Mouse (Mus musculus): ENCODE measurements around the gene Podn. TPM values are rescaled to one million over a fixed set of nuclear protein-coding genes. Genes with fewer than 3 reads are reported as not detected.

Podn gene
- polyA plus RNA-seq, 1 experiment = 1.5 TPM

GRCm38 (mm10) chr4:107975004-107975403 is 121.2 kb downstream of the Podn start:
- no peak overlapping the region for H3K4me3 ChIP-seq (ENCODE audit: control insufficient read depth, low read depth, low read length)
- H3K36me3 ChIP-seq (ENCODE audit: control insufficient read depth, insufficient read depth, low read length) = no peaks in the 10 kb centered on the region
- no peaks in the 10 kb centered on the region for H3K27me3 ChIP-seq (ENCODE audit: control insufficient read depth, insufficient read depth, low read length)
- TF ChIP-seq CTCF (IDR thresholded peaks at IDR 0.05; ENCODE audit: control insufficient read depth, insufficient read depth, insufficient replicate concordance, low read depth, low read length) = no peak
- no peak for TF ChIP-seq POLR2A (IDR thresholded peaks at IDR 0.05; ENCODE audit: control insufficient read depth, low read depth, low read length)
- H3K4me1 ChIP-seq (ENCODE audit: control insufficient read depth, insufficient read depth, low read length) = peaks cover 11% of the 10 kb centered on the region
- H3K27ac ChIP-seq (ENCODE audit: control insufficient read depth, insufficient read depth, low read depth, low read length) = no peak overlapping the region

GRCm38 (mm10) chr4:107974527-107974926 is 121.7 kb downstream of the Podn start:
- H3K36me3 ChIP-seq (ENCODE audit: control insufficient read depth, insufficient read depth, low read length) = no peaks in the 10 kb centered on the region
- no peak overlapping the region for H3K27ac ChIP-seq (ENCODE audit: control insufficient read depth, insufficient read depth, low read depth, low read length)
- H3K4me1 ChIP-seq (ENCODE audit: control insufficient read depth, insufficient read depth, low read length) = peaks cover 11% of the 10 kb centered on the region
- no peaks in the 10 kb centered on the region for H3K27me3 ChIP-seq (ENCODE audit: control insufficient read depth, insufficient read depth, low read length)
- H3K4me3 ChIP-seq (ENCODE audit: control insufficient read depth, low read depth, low read length) = no peak overlapping the region
- TF ChIP-seq POLR2A (IDR thresholded peaks at IDR 0.05; ENCODE audit: control insufficient read depth, low read depth, low read length) (no peak), CTCF (IDR thresholded peaks at IDR 0.05; ENCODE audit: control insufficient read depth, insufficient read depth, insufficient replicate concordance, low read depth, low read length) (no peak)

- H3K27ac ChIP-seq (ENCODE audit: control insufficient read depth, insufficient read depth, low read depth, low read length) = no peak overlapping the region
- TF ChIP-seq POLR2A (IDR thresholded peaks at IDR 0.05; ENCODE audit: control insufficient read depth, low read depth, low read length) (no peak), CTCF (IDR thresholded peaks at IDR 0.05; ENCODE audit: control insufficient read depth, insufficient read depth, insufficient replicate concordance, low read depth, low read length) (no peak)
- no peak overlapping the region for H3K4me3 ChIP-seq (ENCODE audit: control insufficient read depth, low read depth, low read length)
- H3K27me3 ChIP-seq (ENCODE audit: control insufficient read depth, insufficient read depth, low read length) = no peaks in the 10 kb centered on the region
- peaks cover 2% of the 10 kb centered on the region; the same call in 1 of the 2 replicates for H3K4me1 ChIP-seq (ENCODE audit: control insufficient read depth, insufficient read depth, low read length)
- H3K36me3 ChIP-seq (ENCODE audit: control insufficient read depth, insufficient read depth, low read length) = no peaks in the 10 kb centered on the region
These were observed 125.1 kb downstream of the Podn start for GRCm38 (mm10) chr4:107971162-107971561.

- Histone ChIP-seq H3K4me3 (ENCODE audit: control insufficient read depth, low read depth, low read length) (no peak overlapping the region), H3K27me3 (ENCODE audit: control insufficient read depth, insufficient read depth, low read length) (no peaks in the 10 kb centered on the region), H3K36me3 (ENCODE audit: control insufficient read depth, insufficient read depth, low read length) (no peaks in the 10 kb centered on the region), H3K4me1 (ENCODE audit: control insufficient read depth, insufficient read depth, low read length) (peaks cover 2% of the 10 kb centered on the region; the same call in 1 of the 2 replicates), H3K27ac (ENCODE audit: control insufficient read depth, insufficient read depth, low read depth, low read length) (no peak overlapping the region)
- TF ChIP-seq POLR2A (IDR thresholded peaks at IDR 0.05; ENCODE audit: control insufficient read depth, low read depth, low read length) = no peak
- TF ChIP-seq CTCF (IDR thresholded peaks at IDR 0.05; ENCODE audit: control insufficient read depth, insufficient read depth, insufficient replicate concordance, low read depth, low read length) = no peak
These were observed 126.5 kb downstream of the Podn start for GRCm38 (mm10) chr4:107969781-107970180.

GRCm38 (mm10) chr4:107967966-107968682 is 128.1 kb downstream of the Podn start, which contains the start of gene Slc1a7:
TSS of gene Slc1a7 (plus strand) at chr4:107968332.
- Histone ChIP-seq H3K4me1 (ENCODE audit: control insufficient read depth, insufficient read depth, low read length) (peaks cover 2% of the 10 kb centered on the region; the same call in 1 of the 2 replicates), H3K27ac (ENCODE audit: control insufficient read depth, insufficient read depth, low read depth, low read length) (no peak within 1 kb of the TSS), H3K36me3 (ENCODE audit: control insufficient read depth, insufficient read depth, low read length) (no peaks in the 10 kb centered on the region), H3K4me3 (ENCODE audit: control insufficient read depth, low read depth, low read length) (no peak within 1 kb of the TSS), H3K27me3 (ENCODE audit: control insufficient read depth, insufficient read depth, low read length) (no peaks in the 10 kb centered on the region)
- no peak for TF ChIP-seq POLR2A (IDR thresholded peaks at IDR 0.05; ENCODE audit: control insufficient read depth, low read depth, low read length)
- no peak for TF ChIP-seq CTCF (IDR thresholded peaks at IDR 0.05; ENCODE audit: control insufficient read depth, insufficient read depth, insufficient replicate concordance, low read depth, low read length)

GRCm38 (mm10) chr4:107966416-107967109 is 129.7 kb downstream of the Podn start:
- no peaks in the 10 kb centered on the region for H3K27me3 ChIP-seq (ENCODE audit: control insufficient read depth, insufficient read depth, low read length)
- H3K4me3 ChIP-seq (ENCODE audit: control insufficient read depth, low read depth, low read length) = no peak overlapping the region
- no peak overlapping the region for H3K27ac ChIP-seq (ENCODE audit: control insufficient read depth, insufficient read depth, low read depth, low read length)
- TF ChIP-seq POLR2A (IDR thresholded peaks at IDR 0.05; ENCODE audit: control insufficient read depth, low read depth, low read length) (no peak), CTCF (IDR thresholded peaks at IDR 0.05; ENCODE audit: control insufficient read depth, insufficient read depth, insufficient replicate concordance, low read depth, low read length) (no peak)
- H3K4me1 ChIP-seq (ENCODE audit: control insufficient read depth, insufficient read depth, low read length) = peaks cover 2% of the 10 kb centered on the region; the same call in 1 of the 2 replicates
- H3K36me3 ChIP-seq (ENCODE audit: control insufficient read depth, insufficient read depth, low read length) = no peaks in the 10 kb centered on the region

Other genes with a start within 250 kb of the Podn start
- 27.1 and 28.4 TPM in 2 replicates for gene Magoh, start 216.7 kb downstream of the Podn start, polyA plus RNA-seq (2012; rRNA removed)
- 63.4 and 77.6 TPM in 2 replicates for gene 0610037L13Rik, start 206.6 kb downstream of the Podn start, polyA plus RNA-seq (2012; rRNA removed)
- gene Cpt2, start 172.8 kb downstream of the Podn start, polyA plus RNA-seq (2012; rRNA removed) = 44.1 and 52.1 TPM in 2 replicates
- gene Slc1a7, start 128.1 kb downstream of the Podn start, polyA plus RNA-seq (2012; rRNA removed) = 2.2 and 2.9 TPM in 2 replicates
- 19.3 and 25.9 TPM in 2 replicates for gene Scp2, start 48.6 kb upstream of the Podn start, polyA plus RNA-seq (2012; rRNA removed)
- 4.6 and 6.7 TPM in 2 replicates for gene Echdc2, start 69.0 kb upstream of the Podn start, polyA plus RNA-seq (2012; rRNA removed)
- gene Zyg11a, start 121.6 kb upstream of the Podn start, polyA plus RNA-seq (2012; rRNA removed) = 2.8 and 4.2 TPM in 2 replicates
- gene Zyg11b, start 204.7 kb upstream of the Podn start, polyA plus RNA-seq (2012; rRNA removed) = 2.0 and 2.5 TPM in 2 replicates
- gene Coa7, start 231.7 kb upstream of the Podn start, polyA plus RNA-seq (2012; rRNA removed) = 3.6 and 3.7 TPM in 2 replicates